Mouse (Mus musculus): ENCODE measurements around the gene Tph2. TPM values are rescaled to one million over a fixed set of nuclear protein-coding genes. Genes with fewer than 3 reads are reported as not detected.

Gene Tph2
- polyA plus RNA-seq, 1 experiment from 2014 or later = 0.11 TPM

- DNase-seq (ENCODE audit: low spot score) (no peak), ATAC-seq (ENCODE audit: insufficient read depth, low FRiP score, low TSS enrichment) (no peak)
- Histone ChIP-seq H3K4me1 (ENCODE audit: control insufficient read depth, insufficient read depth, low read length) (no peaks in the 10 kb centered on the region), H3K27ac (ENCODE audit: low read depth, low read length) (no peak overlapping the region), H3K4me3 (ENCODE audit: low read depth, low read length) (no peak overlapping the region), H3K9ac (ENCODE audit: low read length) (no peak overlapping the region), H3K4me2 (ENCODE audit: low read depth) (no peak overlapping the region), H3K9me3 (ENCODE audit: control insufficient read depth, low read length) (no peaks in the 10 kb centered on the region), H3K27me3 (ENCODE audit: control insufficient read depth, insufficient read depth, low read length) (no peaks in the 10 kb centered on the region), H3K36me3 (ENCODE audit: control insufficient read depth, insufficient read depth, low read length) (no peaks in the 10 kb centered on the region)
- WGBS = 71% methylated on average over 5 of the region's 5 CpGs
Observed at GRCm38 (mm10) chr10:115160289-115160688, 24.5 kb downstream of the Tph2 start.

DNA sequence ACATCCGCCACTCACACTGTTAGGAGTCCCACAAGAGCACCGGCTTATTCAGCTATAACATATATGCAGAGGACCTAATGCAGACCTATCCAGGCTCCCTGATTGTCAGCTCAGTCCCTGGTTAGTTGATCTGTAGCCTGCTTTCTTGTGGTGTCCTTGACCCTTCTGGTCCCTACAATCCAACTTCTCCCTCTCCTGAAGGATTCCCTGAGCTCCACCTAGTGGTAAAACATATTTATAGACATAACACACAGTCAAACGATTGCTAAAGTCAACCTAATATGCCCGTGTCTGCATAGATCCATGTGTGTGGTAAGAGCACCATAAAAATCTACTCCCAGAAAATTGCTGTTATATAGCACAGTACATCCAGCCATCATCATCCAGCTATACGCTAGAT is 37.5 kb downstream of the Tph2 start:
- 74% methylated on average over 5 of the region's 5 CpGs for WGBS
- no peaks in the 10 kb centered on the region for H3K36me3 ChIP-seq (ENCODE audit: control insufficient read depth, insufficient read depth, low read length)
- H3K4me3 ChIP-seq (ENCODE audit: low read depth, low read length) = no peak overlapping the region
- ATAC-seq (ENCODE audit: insufficient read depth, low FRiP score, low TSS enrichment) = no peak
- H3K27ac ChIP-seq (ENCODE audit: low read depth, low read length) = no peak overlapping the region
- DNase-seq (ENCODE audit: low spot score) = peak; percentile 15
- H3K9ac ChIP-seq (ENCODE audit: low read length) = no peak overlapping the region
- H3K9me3 ChIP-seq (ENCODE audit: control insufficient read depth, low read length) = no peaks in the 10 kb centered on the region
- H3K4me1 ChIP-seq (ENCODE audit: control insufficient read depth, insufficient read depth, low read length) = no peaks in the 10 kb centered on the region
- H3K27me3 ChIP-seq (ENCODE audit: control insufficient read depth, insufficient read depth, low read length) = no peaks in the 10 kb centered on the region
- H3K4me2 ChIP-seq (ENCODE audit: low read depth) = no peak overlapping the region

- H3K9me3 ChIP-seq (ENCODE audit: control insufficient read depth, low read length) = no peaks in the 10 kb centered on the region
- no peak overlapping the region for H3K27ac ChIP-seq (ENCODE audit: low read depth, low read length)
- no peak overlapping the region for H3K4me3 ChIP-seq (ENCODE audit: low read depth, low read length)
- DNase-seq (ENCODE audit: low spot score) = no peak
- no peak overlapping the region for H3K4me2 ChIP-seq (ENCODE audit: low read depth)
- no peaks in the 10 kb centered on the region for H3K36me3 ChIP-seq (ENCODE audit: control insufficient read depth, insufficient read depth, low read length)
- 85% methylated on average over 8 of the region's 8 CpGs for WGBS
- no peaks in the 10 kb centered on the region for H3K4me1 ChIP-seq (ENCODE audit: control insufficient read depth, insufficient read depth, low read length)
- no peaks in the 10 kb centered on the region for H3K27me3 ChIP-seq (ENCODE audit: control insufficient read depth, insufficient read depth, low read length)
- ATAC-seq (ENCODE audit: insufficient read depth, low FRiP score, low TSS enrichment) = no peak
- no peak overlapping the region for H3K9ac ChIP-seq (ENCODE audit: low read length)
Observed at GRCm38 (mm10) chr10:115146257-115146898, 38.4 kb downstream of the Tph2 start.

- no peak overlapping the region for H3K9ac ChIP-seq (ENCODE audit: low read length)
- no peak overlapping the region for H3K4me3 ChIP-seq (ENCODE audit: low read depth, low read length)
- ATAC-seq (ENCODE audit: insufficient read depth, low FRiP score, low TSS enrichment) = no peak
- no peak overlapping the region for H3K4me2 ChIP-seq (ENCODE audit: low read depth)
- no peaks in the 10 kb centered on the region for H3K27me3 ChIP-seq (ENCODE audit: control insufficient read depth, insufficient read depth, low read length)
- no peaks in the 10 kb centered on the region for H3K9me3 ChIP-seq (ENCODE audit: control insufficient read depth, low read length)
- no peaks in the 10 kb centered on the region for H3K36me3 ChIP-seq (ENCODE audit: control insufficient read depth, insufficient read depth, low read length)
- 47% methylated on average over 5 of the region's 5 CpGs for WGBS
- no peak overlapping the region for H3K27ac ChIP-seq (ENCODE audit: low read depth, low read length)
- no peaks in the 10 kb centered on the region for H3K4me1 ChIP-seq (ENCODE audit: control insufficient read depth, insufficient read depth, low read length)
- DNase-seq (ENCODE audit: low spot score) = no peak
Observed at GRCm38 (mm10) chr10:115144542-115144941, 40.3 kb downstream of the Tph2 start.

DNA sequence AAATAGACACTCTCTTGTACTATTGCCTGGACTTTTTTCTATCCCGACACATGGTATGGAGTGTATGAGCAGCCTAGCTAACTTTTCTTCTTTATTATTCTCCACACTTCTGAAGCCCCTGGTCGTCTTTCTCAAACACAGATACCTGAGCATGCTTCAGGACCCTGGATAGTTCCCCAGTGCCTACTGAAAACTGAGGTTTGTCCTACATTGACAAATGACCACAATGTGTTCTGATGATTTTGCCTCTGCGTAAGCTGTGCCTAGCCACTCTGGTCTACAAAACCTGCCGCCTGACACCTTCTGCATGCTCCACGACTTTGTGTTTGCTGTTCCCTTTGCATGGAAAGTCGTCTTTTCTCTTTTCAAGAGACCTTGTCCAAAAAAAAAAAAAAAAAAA is 41.2 kb downstream of the Tph2 start:
- ATAC-seq (ENCODE audit: insufficient read depth, low FRiP score, low TSS enrichment) (no peak), DNase-seq (ENCODE audit: low spot score) (peak; percentile 30)
- Histone ChIP-seq H3K36me3 (ENCODE audit: control insufficient read depth, insufficient read depth, low read length) (no peaks in the 10 kb centered on the region), H3K4me1 (ENCODE audit: control insufficient read depth, insufficient read depth, low read length) (no peaks in the 10 kb centered on the region), H3K9me3 (ENCODE audit: control insufficient read depth, low read length) (no peaks in the 10 kb centered on the region), H3K9ac (ENCODE audit: low read length) (no peak overlapping the region), H3K4me3 (ENCODE audit: low read depth, low read length) (no peak overlapping the region), H3K27me3 (ENCODE audit: control insufficient read depth, insufficient read depth, low read length) (no peaks in the 10 kb centered on the region), H3K27ac (ENCODE audit: low read depth, low read length) (no peak overlapping the region), H3K4me2 (ENCODE audit: low read depth) (no peak overlapping the region)
- 58% methylated on average over 6 of the region's 6 CpGs for WGBS

GRCm38 (mm10) chr10:115137016-115137415 is 47.8 kb downstream of the Tph2 start:
- ATAC-seq (ENCODE audit: insufficient read depth, low FRiP score, low TSS enrichment) (no peak), DNase-seq (ENCODE audit: low spot score) (no peak)
- WGBS = 85% methylated on average over 7 of the region's 7 CpGs

DNA sequence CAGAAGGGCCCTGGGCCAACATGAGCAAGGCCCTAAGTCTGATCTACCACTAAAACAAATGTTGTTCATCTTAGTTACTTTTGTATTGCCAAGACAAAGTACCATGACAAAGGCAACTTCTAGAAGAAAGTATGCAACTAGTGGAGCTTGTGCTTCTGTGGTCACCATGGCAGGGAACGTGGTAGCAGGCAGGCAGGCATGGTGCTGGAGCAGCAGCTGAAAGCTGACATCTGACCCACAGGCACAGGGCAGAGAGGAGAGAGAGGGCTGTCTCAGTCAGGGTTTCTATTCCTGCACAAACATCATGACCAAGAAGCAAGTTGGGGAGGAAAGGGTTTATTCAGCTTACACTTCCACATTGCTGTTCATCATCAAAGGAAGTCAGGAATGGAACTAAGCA is 56.9 kb downstream of the Tph2 start:
- Histone ChIP-seq H3K4me3 (ENCODE audit: low read depth, low read length) (no peak overlapping the region), H3K9ac (ENCODE audit: low read length) (no peak overlapping the region), H3K4me1 (ENCODE audit: control insufficient read depth, insufficient read depth, low read length) (peaks cover 3% of the 10 kb centered on the region; the same call in 1 of the 2 replicates), H3K27ac (ENCODE audit: low read depth, low read length) (no peak overlapping the region), H3K4me2 (ENCODE audit: low read depth) (no peak overlapping the region), H3K36me3 (ENCODE audit: control insufficient read depth, insufficient read depth, low read length) (no peaks in the 10 kb centered on the region), H3K9me3 (ENCODE audit: control insufficient read depth, low read length) (no peaks in the 10 kb centered on the region), H3K27me3 (ENCODE audit: control insufficient read depth, insufficient read depth, low read length) (no peaks in the 10 kb centered on the region)
- DNase-seq (ENCODE audit: low spot score) = no peak
- WGBS = 76% methylated on average over 1 of the region's 1 CpGs
- ATAC-seq (ENCODE audit: insufficient read depth, low FRiP score, low TSS enrichment) = no peak

More at GRCm38 (mm10) chr10:115137016-115137415, 47.8 kb downstream of the Tph2 start:
- Histone ChIP-seq H3K4me3 (ENCODE audit: low read depth, low read length) (no peak overlapping the region), H3K4me2 (ENCODE audit: low read depth) (no peak overlapping the region), H3K9me3 (ENCODE audit: control insufficient read depth, low read length) (no peaks in the 10 kb centered on the region), H3K36me3 (ENCODE audit: control insufficient read depth, insufficient read depth, low read length) (no peaks in the 10 kb centered on the region), H3K4me1 (ENCODE audit: control insufficient read depth, insufficient read depth, low read length) (no peaks in the 10 kb centered on the region), H3K27ac (ENCODE audit: low read depth, low read length) (no peak overlapping the region), H3K9ac (ENCODE audit: low read length) (no peak overlapping the region), H3K27me3 (ENCODE audit: control insufficient read depth, insufficient read depth, low read length) (no peaks in the 10 kb centered on the region)

DNA sequence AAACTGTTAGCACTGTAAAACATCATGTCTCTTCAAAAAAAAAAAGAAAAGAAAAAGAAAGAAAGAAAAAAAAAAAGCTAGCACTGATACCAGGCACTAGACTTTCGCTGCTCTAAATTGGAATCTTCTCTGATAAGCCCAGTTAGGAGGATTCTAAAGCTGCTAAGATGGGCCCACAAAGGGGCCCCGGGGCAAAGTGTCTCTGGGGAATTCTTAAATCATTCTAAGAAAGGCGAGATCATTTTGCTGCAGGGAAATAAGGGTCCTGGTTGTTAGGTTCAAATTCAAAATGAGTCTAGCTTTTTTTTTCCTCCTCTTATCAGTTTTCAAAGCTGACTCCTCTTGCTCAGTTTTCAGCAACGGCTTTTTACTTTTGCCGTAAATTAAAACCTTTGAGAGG is 59.3 kb downstream of the Tph2 start:
- no peaks in the 10 kb centered on the region for H3K36me3 ChIP-seq (ENCODE audit: control insufficient read depth, insufficient read depth, low read length)
- H3K9ac ChIP-seq (ENCODE audit: low read length) = no peak overlapping the region
- H3K4me1 ChIP-seq (ENCODE audit: control insufficient read depth, insufficient read depth, low read length) = peaks cover 3% of the 10 kb centered on the region; the same call in 1 of the 2 replicates
- H3K4me2 ChIP-seq (ENCODE audit: low read depth) = no peak overlapping the region
- ATAC-seq (ENCODE audit: insufficient read depth, low FRiP score, low TSS enrichment) (no peak), DNase-seq (ENCODE audit: low spot score) (no peak)
- no peaks in the 10 kb centered on the region for H3K27me3 ChIP-seq (ENCODE audit: control insufficient read depth, insufficient read depth, low read length)
- H3K9me3 ChIP-seq (ENCODE audit: control insufficient read depth, low read length) = no peaks in the 10 kb centered on the region
- 47% methylated on average over 5 of the region's 5 CpGs for WGBS
- no peak overlapping the region for H3K4me3 ChIP-seq (ENCODE audit: low read depth, low read length)
- no peak overlapping the region for H3K27ac ChIP-seq (ENCODE audit: low read depth, low read length)

- no peaks in the 10 kb centered on the region for H3K27me3 ChIP-seq (ENCODE audit: control insufficient read depth, insufficient read depth, low read length)
- WGBS = 72% methylated on average over 5 of the region's 5 CpGs
- H3K4me2 ChIP-seq (ENCODE audit: low read depth) = no peak overlapping the region
- H3K4me3 ChIP-seq (ENCODE audit: low read depth, low read length) = no peak overlapping the region
- DNase-seq (ENCODE audit: low spot score) (no peak), ATAC-seq (ENCODE audit: insufficient read depth, low FRiP score, low TSS enrichment) (0 out of 2 replicates have a peak, but pooled peaks have one; percentile 33)
- peaks cover 3% of the 10 kb centered on the region; the same call in 1 of the 2 replicates for H3K4me1 ChIP-seq (ENCODE audit: control insufficient read depth, insufficient read depth, low read length)
- H3K27ac ChIP-seq (ENCODE audit: low read depth, low read length) = no peak overlapping the region
- H3K9me3 ChIP-seq (ENCODE audit: control insufficient read depth, low read length) = no peaks in the 10 kb centered on the region
- H3K9ac ChIP-seq (ENCODE audit: low read length) = no peak overlapping the region
- no peaks in the 10 kb centered on the region for H3K36me3 ChIP-seq (ENCODE audit: control insufficient read depth, insufficient read depth, low read length)
Observed at GRCm38 (mm10) chr10:115125027-115125426, 59.8 kb downstream of the Tph2 start.
